Mouse (Mus musculus) bone marrow, adult 2 months (tissue): ENCODE results near the gene Man1a2. TPM values are rescaled to one million over a fixed set of nuclear protein-coding genes. Genes with fewer than 3 reads are reported as not detected.

Experiments used
- H3K27ac ChIP-seq: fragments of 200-500 bp; 2 replicates; pipeline ENCODE4 v1.5.1; 2012; ENCODE audit warnings: low read depth, mild to moderate bottlenecking, control low read depth, inconsistent platforms, low read length; ENCODE audit not compliant: control insufficient read depth, poor library complexity, insufficient read depth
- H3K4me1 ChIP-seq: fragments of 200-500 bp; 2 replicates; pipeline ENCODE4 v1.6.1; 2011; ENCODE audit warnings: low read length; ENCODE audit not compliant: control insufficient read depth, insufficient read depth
- H3K4me3 ChIP-seq: fragments of 200-500 bp; replicated peaks from 2 replicates; pipeline ENCODE3; 2011; ENCODE audit warnings: mild to moderate bottlenecking, low read depth, low read length, control low read depth; ENCODE audit not compliant: control insufficient read depth
- CTCF ChIP-seq: fragments of 200-500 bp; IDR thresholded peaks from 2 replicates; pipeline ENCODE4 v1.5.1; 2011; ENCODE audit warnings: low read length, control low read depth; ENCODE audit not compliant: control insufficient read depth, insufficient read depth
- POLR2A ChIP-seq: fragments of 200-500 bp; IDR thresholded peaks from 2 replicates; pipeline ENCODE4 v1.6.1; 2011; ENCODE audit warnings: low read depth, mild to moderate bottlenecking, control low read depth, low read length, borderline replicate concordance; ENCODE audit not compliant: control insufficient read depth
- WGBS: fragments of 180-500 bp; shearing (Covaris S2); methylation state at CpG from one replicate; pipeline ENCODE4 v1.1.7; 2018; 5-methylcytosine and 5-hydroxymethylcytosine counted together
- polyA plus RNA-seq: library from polyadenylated mRNA; stranded (reverse); fragments of >200 nt; gene quantifications from 2 replicates; pipeline ENCODE4 v1.2.4, GENCODE M21; 2011; ENCODE audit warnings: low replicate concordance; ENCODE audit not compliant: missing spikeins, insufficient read depth, insufficient read length

Gene Man1a2
- polyA plus RNA-seq, 1 experiment, result 19.5 TPM

GRCm38 (mm10) chr3:100561561-100562175 lies 123.6 kb downstream of the Man1a2 start:
- Histone ChIP-seq H3K27ac (no peak overlapping the region), H3K4me3 (no peak overlapping the region), H3K4me1 (no peaks in the 10 kb centered on the region)
- 94% methylated on average over 2 of the region's 2 CpGs for WGBS
- TF ChIP-seq CTCF (no peak), POLR2A (no peak)

- Histone ChIP-seq H3K4me1 (no peaks in the 10 kb centered on the region), H3K27ac (no peak overlapping the region), H3K4me3 (no peak overlapping the region)
- TF ChIP-seq POLR2A (no peak), CTCF (no peak)
- 91% methylated on average over 7 of the region's 7 CpGs for WGBS
Observed at GRCm38 (mm10) chr3:100559431-100559830, 125.9 kb downstream of the Man1a2 start.

GRCm38 (mm10) chr3:100558211-100558708 lies 127.0 kb downstream of the Man1a2 start:
- 52% methylated on average over 4 of the region's 4 CpGs for whole genome bisulfite sequencing
- Histone ChIP-seq H3K4me3 (no peak overlapping the region), H3K27ac (no peak overlapping the region), H3K4me1 (no peaks in the 10 kb centered on the region)
- TF ChIP-seq CTCF, result no peak
- no peak for TF ChIP-seq POLR2A

GRCm38 (mm10) chr3:100554843-100555242 lies 130.5 kb downstream of the Man1a2 start:
- Histone ChIP-seq H3K4me1 (no peaks in the 10 kb centered on the region), H3K4me3 (no peak overlapping the region), H3K27ac (no peak overlapping the region)
- WGBS, result 51% methylated on average over 5 of the region's 5 CpGs
- TF ChIP-seq CTCF (no peak), POLR2A (no peak)

- Histone ChIP-seq H3K4me1 (no peaks in the 10 kb centered on the region; the same call in none of the 2 replicates), H3K27ac (no peak overlapping the region), H3K4me3 (no peak overlapping the region)
- no peak for TF ChIP-seq POLR2A
- no peak for TF ChIP-seq CTCF
- WGBS, result 70% methylated on average over 1 of the region's 3 CpGs
Observed at GRCm38 (mm10) chr3:100552171-100552570, 133.1 kb downstream of the Man1a2 start.

GRCm38 (mm10) chr3:100547913-100548292 lies 137.4 kb downstream of the Man1a2 start:
- Histone ChIP-seq H3K27ac (no peak overlapping the region), H3K4me1 (peaks cover 1% of the 10 kb centered on the region), H3K4me3 (no peak overlapping the region)
- TF ChIP-seq POLR2A (no peak), CTCF (no peak)
- WGBS, result 63% methylated on average over 3 of the region's 3 CpGs

GRCm38 (mm10) chr3:100547162-100547912 lies 138.0 kb downstream of the Man1a2 start:
- 52% methylated on average over 10 of the region's 10 CpGs for WGBS
- H3K4me3 ChIP-seq, result no peak overlapping the region
- H3K4me1 ChIP-seq, result peaks cover 1% of the 10 kb centered on the region
- H3K27ac ChIP-seq, result peak overlapping the region; percentile 23; the same call in 1 of the 2 replicates
- TF ChIP-seq CTCF, result no peak
- no peak for TF ChIP-seq POLR2A

GRCm38 (mm10) chr3:100536686-100537085 lies 148.6 kb downstream of the Man1a2 start:
- 83% methylated on average over 2 of the region's 2 CpGs for WGBS

More at GRCm38 (mm10) chr3:100536686-100537085, 148.6 kb downstream of the Man1a2 start:
- TF ChIP-seq POLR2A (no peak), CTCF (no peak)
- Histone ChIP-seq H3K27ac (no peak overlapping the region), H3K4me1 (no peaks in the 10 kb centered on the region), H3K4me3 (no peak overlapping the region)
